Mouse (Mus musculus) right cerebral cortex, postnatal 36 days (tissue): ENCODE measurements around the gene Pacrg.

ENCODE experiments used
- DNase-seq, 2 experiments: peaks; one replicate each; pipeline ENCODE4 v3.0.0; 2022; ENCODE audit warnings: low spot score in 2 of 2, mixed read lengths in 1 of 2

Gene Pacrg

DNA sequence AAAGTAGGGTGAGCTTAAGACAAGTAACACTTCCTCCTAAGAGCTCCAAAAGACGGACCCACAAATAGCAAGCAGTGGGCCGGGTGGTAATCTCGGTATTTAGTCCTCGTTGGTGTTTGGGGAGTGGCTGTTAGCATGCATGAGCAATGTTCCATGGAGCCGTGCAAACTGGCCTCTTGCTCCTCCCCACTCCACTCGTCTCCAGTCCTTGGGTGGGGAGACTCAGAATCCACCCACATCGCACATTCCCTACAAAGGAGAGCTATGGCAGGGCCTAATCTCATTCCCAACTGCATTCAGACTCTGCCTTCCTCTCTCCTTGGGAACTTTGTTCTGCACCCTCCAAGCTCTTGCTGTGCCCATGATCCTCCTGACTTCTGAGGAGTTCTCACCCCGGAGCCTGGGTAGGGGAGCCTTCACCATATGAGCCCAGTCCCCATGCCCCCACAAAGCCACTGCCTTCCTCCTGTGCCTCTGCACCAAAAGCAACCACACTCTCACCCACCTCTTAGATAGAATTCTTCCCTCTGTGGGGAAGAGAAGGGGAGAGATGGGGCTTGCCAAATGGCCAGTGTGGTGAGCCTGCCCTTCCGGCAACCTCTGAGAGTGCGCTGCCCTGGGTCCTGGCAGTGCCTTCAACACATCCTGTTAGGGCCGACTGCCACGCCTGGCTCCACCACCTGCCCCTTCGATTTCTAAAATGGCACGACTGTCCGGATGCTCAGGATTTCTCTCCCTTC lies 289.2 kb downstream of the Pacrg start:
- peak in 1 of 2 experiments; percentile 29 for DNase-seq

DNA sequence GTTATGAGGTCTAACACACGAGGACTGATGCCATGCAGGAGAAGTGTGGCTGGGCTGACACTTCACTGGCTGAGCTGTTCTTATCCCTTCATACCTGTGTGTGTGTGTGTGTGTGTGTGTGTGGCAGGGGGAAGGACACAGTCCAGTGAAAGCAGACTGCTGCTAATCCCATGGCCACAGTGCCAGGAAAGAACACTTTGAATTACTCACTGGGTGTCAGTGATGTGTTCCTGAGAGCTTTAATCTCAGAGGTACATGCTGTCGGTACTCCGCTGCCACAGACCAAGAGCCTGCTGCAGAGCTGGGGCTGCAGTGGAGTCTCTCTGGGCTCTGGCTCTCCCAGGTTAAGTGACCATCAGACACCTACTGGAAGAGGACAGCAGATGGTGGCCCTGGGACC lies 290.3 kb downstream of the Pacrg start:
- no peak for DNase-seq

DNA sequence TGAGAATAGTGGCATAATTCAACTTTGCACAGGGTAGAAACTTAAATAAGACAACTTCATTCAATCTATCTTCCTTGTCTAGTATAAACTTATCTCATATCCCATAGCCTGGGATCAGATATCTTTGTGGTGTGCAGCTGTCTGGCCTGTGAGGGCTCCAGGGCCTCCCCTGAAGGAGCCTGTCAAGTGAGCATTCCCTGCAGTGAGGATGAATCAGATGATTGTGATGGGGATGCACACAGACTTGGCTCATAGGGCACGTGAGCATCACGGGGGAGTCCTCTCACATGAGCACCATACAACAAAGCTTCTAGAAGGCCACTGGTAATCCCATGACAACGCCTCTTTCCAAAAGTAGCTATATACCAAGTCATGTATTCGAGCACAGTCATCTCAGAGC lies 291.1 kb downstream of the Pacrg start:
- no peak for DNase-seq

DNA sequence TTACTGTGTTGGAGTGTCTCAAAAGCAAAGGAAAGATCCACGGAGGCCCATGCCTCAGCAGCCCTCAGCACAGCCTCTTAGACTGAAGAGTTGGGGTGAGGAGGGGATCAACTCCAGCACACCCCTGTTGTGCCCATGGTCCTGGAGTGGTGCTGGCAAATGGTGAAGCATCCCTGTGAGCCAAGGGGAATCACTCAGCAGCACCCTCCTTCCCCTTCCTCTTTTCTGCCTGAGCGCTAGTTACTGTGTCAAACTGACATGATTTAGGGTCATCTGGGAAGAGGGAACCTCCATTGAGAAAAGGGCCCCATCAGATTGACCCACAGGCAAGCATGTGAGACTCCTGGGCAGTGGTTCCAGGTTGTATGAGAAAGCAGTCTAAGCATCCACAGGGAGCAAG lies 299.3 kb downstream of the Pacrg start:
- DNase-seq, result no peak

DNA sequence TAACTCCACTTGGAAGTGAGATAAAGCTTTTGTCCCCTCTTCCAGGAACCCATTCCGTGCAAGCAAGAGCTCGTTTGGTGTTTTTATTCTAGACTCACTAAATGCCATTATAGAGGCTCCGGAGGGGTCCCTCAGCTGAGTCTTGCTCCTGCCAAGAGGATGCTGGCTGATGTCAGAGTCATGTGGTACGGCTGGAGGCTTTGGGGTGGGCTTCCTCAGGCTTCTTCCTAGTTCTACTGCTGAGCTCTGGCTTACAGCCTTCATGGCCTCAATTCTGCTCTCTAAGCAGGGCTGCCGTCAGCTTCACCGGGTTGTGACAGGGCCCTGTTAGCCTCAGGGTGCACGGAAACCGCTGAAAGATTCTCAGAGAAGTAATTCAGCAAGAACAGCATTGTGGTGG lies 305.9 kb downstream of the Pacrg start:
- DNase-seq, result no peak

DNA sequence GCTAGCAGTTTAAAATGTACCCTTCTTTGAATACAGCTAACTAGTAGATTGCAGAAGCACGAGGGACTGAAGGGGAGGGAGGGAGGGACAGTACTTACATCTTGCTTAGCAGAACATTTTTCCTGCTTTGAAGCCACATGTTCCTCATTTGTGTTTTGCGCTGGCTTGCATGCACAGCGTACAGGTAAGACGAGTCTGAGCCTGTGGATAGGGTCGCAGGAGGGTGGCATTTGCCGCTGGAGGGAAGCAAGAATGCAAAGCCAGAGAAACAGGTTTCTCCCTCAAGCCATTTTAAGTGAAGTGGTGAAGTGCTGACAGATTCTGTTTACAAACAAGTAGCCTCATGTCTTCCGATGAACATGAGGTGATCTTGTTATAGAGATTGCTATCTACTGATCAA lies 306.6 kb downstream of the Pacrg start:
- no peak for DNase-seq

DNA sequence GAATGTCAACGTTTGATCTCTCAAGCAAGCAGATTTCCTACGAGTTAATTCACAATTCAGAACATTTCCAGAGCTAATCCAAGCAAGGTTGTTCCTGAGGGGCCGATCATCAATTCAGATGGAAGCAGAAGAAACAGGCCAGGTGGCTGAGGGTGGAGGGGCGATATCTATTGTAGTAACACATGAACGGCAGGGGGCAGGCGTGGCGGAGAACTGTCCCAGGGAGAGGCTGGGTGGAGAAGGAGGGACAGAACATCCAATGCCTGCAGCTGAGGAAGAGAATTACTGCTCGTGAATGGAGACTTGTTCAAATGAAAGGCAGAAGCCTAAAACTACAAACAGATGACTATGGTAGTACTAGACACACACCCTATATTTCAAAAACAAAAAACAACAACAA lies 309.1 kb downstream of the Pacrg start:
- no peak for DNase-seq

DNA sequence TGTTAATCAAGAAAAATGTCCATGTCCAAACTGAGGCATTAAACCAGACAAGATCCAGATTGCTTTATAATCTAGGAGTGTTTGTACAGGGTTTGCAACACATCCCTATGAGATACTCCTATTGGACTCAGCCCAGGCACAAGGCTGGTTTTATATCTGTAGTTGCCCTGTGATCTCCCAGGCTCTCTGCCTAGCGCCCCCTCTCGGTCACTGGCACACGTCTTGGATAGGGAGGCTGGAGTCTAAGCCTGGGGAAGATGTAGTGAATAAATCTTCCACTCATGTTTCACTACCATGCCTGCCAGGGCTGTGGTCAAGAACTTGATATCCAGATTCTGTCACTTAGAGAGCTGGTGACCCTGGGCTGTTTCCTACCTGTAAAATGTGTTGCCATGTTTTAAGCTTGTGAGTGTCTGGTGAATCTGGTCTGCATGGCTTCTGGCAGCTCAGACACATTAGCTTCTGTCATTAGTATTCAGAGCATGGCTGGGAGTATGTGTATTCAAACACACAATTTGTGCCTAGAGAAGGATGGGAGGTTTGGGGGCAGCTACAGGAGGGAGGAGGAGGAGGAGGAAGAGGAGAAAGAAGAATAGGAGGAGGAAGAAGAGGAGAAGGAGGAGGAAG lies 310.7 kb downstream of the Pacrg start:
- no peak for DNase-seq

DNA sequence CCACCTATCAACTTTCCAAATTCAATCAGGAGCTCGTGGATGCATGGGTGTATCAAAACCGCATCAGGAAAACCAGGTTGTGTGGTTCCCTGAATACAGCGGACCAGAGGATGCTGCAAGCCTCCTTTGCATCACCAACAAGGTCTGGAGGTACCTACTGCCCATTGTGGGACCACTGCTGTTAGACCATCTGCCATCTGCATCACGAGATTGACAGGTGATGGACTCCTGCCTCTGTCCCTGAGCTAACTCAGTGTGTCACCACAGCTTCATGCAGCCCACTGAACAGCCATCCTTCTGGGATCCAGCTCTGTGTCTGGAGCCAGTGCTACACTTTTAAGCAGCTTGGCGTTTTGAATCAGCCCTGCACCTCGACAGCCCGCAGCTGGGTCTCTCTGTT lies 318.8 kb downstream of the Pacrg start:
- DNase-seq, result no peak

DNA sequence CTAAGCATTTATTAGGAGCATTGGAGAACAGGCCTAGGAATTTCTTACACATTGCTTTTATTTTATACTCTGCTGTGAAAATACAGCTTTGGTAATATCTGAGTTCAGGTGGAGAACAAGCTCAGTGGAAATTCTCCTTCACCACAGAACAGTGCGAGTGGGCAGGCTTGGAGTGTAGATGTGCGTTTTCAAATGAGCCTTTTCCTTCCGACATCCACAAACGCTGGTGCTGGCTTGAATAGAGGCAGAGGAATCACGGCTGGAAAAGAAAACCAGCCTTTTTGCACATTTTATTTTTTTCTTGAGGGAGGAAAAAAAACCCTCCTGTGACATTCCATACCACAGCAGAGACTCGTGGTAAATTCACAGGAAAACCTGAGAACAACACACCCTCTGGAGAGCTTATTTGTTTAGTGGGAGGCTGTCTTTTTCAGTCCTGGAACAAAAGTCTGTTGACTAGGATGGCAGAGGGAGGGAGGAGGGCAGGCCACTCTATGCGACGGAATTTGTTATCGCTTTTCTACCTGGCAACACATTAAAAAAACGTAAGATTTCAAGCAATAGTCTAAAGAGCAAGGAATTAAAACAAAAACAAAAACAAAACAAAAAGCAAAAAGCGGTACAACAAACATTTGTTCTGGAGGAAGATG lies 320.5 kb downstream of the Pacrg start:
- DNase-seq, result no peak

DNA sequence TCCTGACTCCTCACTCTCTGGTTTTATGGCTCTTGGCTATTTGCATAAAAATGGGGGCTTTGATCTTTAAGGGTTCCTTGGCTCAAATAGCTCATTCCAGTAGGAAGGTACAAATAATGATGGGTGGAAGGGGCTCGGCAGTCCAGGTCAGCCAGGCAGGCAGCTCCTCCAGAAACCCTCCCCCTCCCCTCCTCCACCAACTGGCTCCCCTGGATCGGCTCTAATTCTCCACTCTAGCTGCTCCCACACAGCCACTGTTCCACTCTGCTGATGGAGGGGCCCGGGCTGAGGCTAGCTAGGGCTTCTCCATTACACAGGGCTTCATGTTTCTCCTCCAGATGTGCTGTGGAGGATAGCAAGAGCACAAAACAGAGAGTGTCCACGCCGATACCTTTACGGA lies 325.3 kb downstream of the Pacrg start:
- DNase-seq, result no peak

DNA sequence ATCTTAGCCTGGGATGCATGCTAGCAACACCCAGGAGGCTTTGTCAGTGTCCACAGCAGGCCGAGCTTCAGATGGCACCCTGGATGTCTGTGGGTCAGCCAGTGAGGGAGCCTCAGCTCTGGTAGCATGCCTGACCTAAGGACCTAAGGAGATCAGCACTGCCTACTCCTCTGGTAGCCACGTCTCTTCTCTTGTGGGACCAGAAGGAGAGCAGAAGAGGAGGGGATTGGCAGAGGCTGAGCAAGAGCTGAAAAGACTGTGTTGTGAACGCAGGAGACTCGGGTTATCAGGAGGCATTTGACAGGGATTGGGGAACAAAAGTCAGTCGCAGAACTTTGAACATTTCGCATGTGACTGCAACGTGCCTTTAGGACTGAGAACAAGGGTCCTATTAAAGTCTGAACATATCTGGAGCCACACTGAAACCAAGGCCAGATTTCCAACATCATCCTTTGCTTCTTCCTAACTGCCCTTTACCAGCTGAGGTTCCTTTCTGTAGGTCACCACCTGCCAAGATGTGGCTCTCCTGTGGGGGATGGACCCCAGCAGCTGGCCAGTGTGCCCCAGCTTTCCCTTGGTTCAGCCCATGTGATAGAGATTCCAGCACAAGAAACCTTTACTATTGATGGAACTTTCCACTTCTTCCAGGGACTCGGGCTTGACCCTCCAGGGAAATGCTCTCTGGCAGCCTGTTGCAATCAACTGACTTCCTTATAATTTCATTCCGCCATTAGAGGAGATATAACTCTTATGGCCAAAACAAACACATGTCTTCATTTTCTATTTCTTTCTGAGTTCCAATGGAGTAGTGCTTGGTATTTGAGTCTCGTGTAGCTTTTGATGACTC lies 329.0 kb downstream of the Pacrg start:
- DNase-seq, result no peak

DNA sequence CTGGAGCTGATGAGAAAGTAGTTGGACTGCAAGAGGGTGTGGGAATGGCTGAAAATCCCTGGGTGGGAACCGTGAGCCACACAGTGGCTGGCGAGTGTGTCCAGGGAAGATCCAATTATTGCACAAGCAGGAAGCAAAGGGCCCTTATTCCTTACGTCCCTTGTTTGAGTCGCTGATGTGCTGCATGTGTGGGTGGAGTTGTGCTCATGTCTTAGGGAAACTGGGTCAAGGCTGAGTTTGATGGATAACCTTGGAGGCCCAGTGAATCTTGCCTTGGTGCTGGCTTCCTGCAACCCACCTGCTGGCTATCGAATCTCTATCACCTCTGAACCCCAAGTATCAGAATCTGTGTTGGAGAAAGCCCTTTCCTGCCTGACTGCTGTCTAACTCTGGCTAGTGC lies 329.6 kb downstream of the Pacrg start:
- DNase-seq, result no peak

DNA sequence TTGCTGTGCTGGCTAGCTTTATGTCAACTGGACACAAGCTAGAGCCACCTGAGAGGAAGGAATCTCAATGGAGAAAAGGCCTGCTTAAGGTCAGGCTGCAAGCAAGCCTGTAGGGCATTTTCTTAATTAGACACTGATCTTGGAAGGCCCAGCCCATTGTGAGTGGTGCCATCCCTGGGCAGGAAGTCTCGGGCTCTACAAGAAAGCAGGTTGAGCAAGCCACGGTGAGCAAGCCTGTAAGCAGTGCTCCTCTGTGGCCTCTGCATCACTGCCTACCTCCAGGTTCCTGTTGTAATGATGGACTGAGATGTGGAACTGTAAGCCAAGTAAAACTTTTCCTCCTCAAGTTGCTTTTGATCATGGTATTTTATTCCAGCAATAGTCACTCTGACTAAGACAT lies 332.0 kb downstream of the Pacrg start:
- DNase-seq, result no peak

DNA sequence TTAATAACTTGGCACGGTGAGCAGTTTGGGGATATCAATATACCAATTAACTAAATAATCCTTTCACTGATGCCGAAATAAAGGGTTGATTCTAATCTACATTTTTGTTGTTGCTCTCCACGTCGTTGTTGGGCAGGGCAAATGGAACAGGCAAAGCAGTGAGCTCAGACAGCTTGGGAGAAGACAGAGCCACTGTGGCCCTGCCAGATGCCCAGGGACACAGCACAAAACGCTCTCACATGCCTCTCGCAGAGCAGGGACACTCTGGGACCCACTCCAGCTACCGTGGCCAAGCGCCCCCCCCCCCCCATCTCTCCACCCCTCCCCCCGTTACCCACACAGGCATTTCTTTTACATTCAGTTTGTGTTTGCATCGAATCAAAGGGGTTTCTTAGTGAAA lies 332.6 kb downstream of the Pacrg start:
- DNase-seq, result peak; percentile 37 to 47

DNA sequence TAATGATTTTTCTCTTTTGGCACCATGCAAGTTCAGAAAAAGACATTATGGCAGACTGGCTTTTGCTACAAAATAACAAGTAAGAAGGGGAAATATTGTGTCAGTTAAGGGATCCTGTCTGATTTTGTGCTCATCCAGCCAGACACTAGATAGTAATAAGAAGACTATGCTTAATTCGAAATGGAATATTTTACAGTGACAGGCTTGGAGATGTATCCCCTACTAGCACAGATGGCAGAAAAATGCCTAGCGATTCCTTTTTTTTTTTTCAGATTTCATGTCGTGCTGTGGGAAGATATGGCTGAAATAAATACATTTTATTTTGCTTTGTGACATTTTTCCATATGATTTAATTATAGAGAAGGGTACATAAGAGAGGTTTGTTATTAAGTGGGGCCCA lies 333.2 kb downstream of the Pacrg start:
- no peak for DNase-seq

DNA sequence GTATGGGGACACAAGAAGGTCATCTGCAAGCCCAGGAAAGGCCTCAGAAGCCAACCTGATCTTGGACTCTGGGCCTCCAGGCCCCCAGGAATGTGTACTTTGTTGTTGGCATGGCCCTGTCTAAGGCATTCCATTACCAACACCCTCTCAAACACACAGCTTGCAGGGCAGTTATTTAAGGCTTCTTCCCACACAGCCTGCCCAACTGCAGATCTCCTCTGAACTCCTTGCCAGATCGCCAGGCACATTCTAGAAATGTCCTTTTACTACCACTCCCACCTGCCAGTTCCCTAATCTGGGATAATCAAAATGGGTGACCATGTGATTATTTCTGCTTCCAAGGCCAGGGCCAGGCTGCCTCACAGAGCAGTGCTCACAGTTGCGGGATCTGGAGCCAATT lies 338.7 kb downstream of the Pacrg start:
- no peak for DNase-seq

DNA sequence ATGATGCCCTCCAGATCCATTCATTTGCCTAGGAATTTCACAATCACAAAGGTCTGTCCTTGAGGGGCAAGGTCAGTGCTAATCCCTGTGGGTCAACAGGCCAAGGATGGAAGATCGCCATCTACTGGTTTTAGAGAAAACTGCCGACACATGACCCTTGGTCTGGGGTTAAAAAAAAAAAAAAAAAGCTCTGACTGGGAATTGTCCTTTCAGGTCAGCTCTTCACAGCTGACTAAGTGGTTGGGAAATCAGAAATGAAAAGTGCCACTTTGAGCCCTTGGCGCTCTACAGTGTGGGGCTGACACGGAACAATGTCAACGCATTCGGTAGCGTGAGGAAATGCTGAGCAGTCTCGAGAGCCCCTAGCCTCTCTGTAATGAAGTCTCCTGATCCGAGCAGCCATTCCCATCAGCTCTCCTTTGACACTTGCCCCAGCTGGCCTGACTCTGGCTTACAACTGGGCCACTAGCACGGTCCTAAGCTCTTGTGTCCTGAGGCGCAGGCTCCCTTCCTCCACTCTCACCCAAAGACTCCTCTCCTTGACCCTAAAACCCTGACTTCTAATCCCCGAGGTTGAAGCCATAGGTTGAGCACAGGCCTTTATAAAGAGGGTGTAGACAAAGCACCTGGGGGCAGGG lies 339.2 kb downstream of the Pacrg start:
- DNase-seq, result no peak

DNA sequence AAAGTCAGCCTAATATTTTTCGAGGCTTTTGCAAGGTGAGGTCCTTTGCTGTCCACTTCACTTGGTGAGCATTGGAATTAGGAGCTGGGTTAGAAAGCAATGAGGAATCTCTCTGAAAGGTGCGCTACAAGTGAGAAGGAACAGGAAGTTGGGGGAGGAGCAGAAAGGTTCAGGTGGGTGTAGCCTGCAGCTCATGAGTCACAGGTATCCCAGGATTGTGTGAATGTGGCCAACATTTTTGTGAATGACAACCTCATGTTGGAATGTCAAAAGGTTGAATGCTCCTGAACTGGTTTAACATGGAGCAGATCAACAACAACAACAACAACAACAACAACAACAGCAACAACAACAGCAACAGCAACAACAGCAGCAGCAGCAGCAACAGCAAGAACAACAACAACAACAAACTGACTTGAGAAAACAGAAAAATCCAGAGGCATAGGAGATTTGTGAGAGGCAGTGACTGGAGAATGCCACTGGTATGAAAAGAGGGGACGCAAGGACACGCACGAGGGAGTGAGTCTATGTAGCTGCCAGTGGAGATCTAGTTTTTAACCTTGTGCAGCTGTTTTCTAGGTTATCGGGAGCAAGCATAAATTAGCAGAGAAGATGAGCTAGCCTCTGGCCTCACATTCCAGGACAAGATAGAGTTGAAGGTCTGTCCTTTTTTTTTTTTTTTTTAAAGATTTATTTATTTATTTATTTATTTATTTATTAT lies 341.0 kb downstream of the Pacrg start:
- no peak for DNase-seq

DNA sequence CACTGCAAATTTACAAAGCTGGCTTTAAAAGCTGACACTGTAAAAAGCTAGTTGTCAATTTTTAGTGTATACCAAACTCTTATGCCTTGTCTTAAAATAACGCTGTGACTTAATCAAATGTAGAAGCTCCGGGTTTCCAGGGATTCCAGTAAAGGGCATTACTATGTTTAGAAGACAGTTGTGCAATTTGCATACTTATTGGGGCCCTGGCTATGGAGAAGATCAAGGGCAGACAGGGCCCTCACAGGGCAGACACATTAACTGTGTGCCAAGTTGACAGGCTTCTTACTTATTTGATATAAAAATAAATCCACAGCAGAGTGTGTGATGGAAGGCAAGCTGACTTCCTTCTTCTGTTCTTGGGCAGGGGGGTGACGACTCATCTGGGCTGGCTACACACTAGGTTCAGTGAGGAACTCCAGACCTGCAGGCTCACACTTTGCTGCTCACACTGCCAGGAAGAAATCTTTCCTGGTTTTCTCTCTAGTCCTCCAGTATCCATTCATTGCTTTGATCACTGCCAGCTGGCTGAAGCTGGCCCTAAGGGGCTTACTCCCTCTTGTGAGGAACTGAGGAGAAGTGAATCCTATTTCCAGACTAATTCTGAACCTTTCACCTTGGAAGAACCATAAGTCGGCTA lies 342.2 kb downstream of the Pacrg start:
- no peak for DNase-seq

DNA sequence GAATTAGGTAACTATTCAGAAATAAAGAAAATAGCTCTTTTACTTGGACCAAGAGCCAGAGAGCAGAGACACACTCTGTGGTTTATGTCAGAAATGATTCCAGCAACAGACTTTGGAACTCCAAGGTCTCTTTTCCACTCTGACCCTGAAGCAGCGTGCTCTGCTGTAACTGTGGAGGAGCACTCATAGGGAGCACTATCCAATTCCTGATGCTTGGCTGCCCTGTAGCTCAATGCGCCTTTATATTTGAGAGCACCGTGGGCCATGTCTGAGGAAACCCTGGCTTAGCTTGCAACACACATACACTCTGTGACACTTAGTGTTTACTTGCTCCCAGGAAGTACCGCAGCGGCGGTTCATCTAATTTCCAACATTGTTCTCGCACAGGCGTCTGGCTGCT lies 344.0 kb downstream of the Pacrg start:
- no peak for DNase-seq
